Mouse (Mus musculus) kidney, adult 2 months (tissue): Measurements from ENCODE around the gene Frmd4b.

ENCODE experiments used
- CTCF ChIP-seq: fragments of 200-500 bp; conservative IDR thresholded peaks from 2 replicates; pipeline ENCODE4 v1.5.1; 2011; ENCODE audit warnings: low read depth, mild to moderate bottlenecking, control low read depth, low read length, moderate library complexity, mixed read lengths; ENCODE audit not compliant: insufficient read depth, insufficient read length
- POLR2A ChIP-seq: fragments of 200-500 bp; IDR thresholded peaks from one replicate; pipeline ENCODE4 v1.6.1; 2011; ENCODE audit warnings: low read depth, low read length, control low read depth

DNA sequence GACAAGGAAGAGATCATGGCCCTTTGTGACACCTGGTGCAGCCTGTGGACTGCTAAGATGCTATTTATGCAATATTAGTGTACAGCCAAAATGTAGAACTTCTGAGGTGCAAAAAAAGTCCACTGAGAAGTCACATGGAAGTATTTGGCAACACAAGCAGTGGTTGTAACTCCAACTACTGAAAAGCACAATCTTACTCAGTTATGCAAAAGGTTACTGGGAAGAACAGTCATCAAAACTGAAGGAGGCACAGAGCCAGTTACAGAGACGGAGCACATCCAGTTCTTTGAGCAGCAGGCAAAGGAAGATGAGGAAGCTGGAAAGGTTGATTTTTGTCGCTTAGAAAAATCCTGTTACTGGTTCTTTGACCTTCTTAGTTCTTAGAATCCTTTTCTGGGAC lies 167.5 kb downstream of the Frmd4b start:
- TF ChIP-seq CTCF (no peak), POLR2A (no peak)
